Mouse (Mus musculus): ENCODE data around the gene Ms4a1.

DNA sequence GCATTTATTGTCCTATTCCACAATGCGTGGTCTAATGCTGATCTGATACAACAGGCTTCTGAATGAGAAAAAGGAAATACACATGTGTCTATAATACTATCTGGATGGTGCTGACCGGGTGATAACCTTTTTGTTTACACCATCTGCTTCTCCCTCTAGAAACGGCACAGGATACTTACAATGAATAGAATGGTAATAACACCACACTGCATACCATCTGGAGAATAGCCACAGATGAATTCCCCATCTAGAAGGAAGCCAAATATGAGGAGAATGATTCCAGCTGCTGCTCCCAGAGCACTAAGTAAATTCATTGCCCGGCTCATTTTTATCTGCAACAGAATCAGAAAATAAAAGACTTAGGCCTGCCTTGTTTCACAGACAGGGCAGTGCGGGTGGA, 10.4 kb upstream of the Ms4a1 start:
- no peak for TF ChIP-seq GATA1 (IDR thresholded peaks at IDR 0.05; ENCODE audit: borderline replicate concordance, low read length)
- TF ChIP-seq CTCF (IDR thresholded peaks at IDR 0.05; ENCODE audit: low read depth, low read length): no peak
- no peak for TF ChIP-seq GATA2 (IDR thresholded peaks at IDR 0.05; ENCODE audit: borderline replicate concordance, low read depth, low read length)

Data from G1E (cell line).